Mouse (Mus musculus) heart, embryonic 15.5 days (tissue): ENCODE data around the gene Abi3. TPM values are rescaled to one million over a fixed set of nuclear protein-coding genes. Genes with fewer than 3 reads are reported as not detected.

Source experiments
- ATAC-seq: fragments of 200-750 bp; cut with Nextera tagmentation; replicated peaks from 2 replicates; pipeline ENCODE4 v1.8.0; 2017; ENCODE audit warnings: low read depth, moderate TSS enrichment; ENCODE audit not compliant: insufficient number of reproducible peaks, insufficient read depth, low FRiP score
- H3K27ac ChIP-seq: fragments of 300-500 bp; sonication (generic); 2 replicates; pipeline ENCODE4 v1.5.1; 2015; ENCODE audit warnings: mild to moderate bottlenecking, inconsistent platforms
- H3K27me3 ChIP-seq: fragments of 300-500 bp; sonication (generic); 2 replicates; pipeline ENCODE4 v1.6.1; 2015; ENCODE audit warnings: inconsistent platforms
- H3K36me3 ChIP-seq: fragments of 300-500 bp; sonication (generic); 2 replicates; pipeline ENCODE4 v1.6.1; 2015; ENCODE audit warnings: mild to moderate bottlenecking, inconsistent platforms
- H3K4me1 ChIP-seq: fragments of 300-500 bp; sonication (generic); replicated peaks from 2 replicates; pipeline ENCODE4 v1.6.1; 2015; ENCODE audit warnings: inconsistent platforms
- H3K4me2 ChIP-seq: fragments of 300-500 bp; sonication (generic); 2 replicates; pipeline ENCODE4 v1.6.1; 2015; ENCODE audit warnings: inconsistent platforms, mild to moderate bottlenecking, moderate library complexity
- H3K4me3 ChIP-seq: fragments of 300-500 bp; sonication (generic); 2 replicates; pipeline ENCODE4 v1.5.1; 2015; ENCODE audit warnings: mild to moderate bottlenecking, inconsistent platforms
- H3K9ac ChIP-seq: fragments of 300-500 bp; sonication (generic); 2 replicates; pipeline ENCODE4 v1.6.1; 2015; ENCODE audit warnings: mild to moderate bottlenecking, inconsistent platforms
- H3K9me3 ChIP-seq: fragments of 300-500 bp; sonication (generic); replicated peaks from 2 replicates; pipeline ENCODE4 v1.6.1; 2016; ENCODE audit warnings: inconsistent platforms
- WGBS: fragments of 180-500 bp; shearing (Covaris S2); methylation state at CpG from one replicate; pipeline ENCODE4 v1.1.7; 2015; ENCODE audit warnings: mixed read lengths; 5-methylcytosine and 5-hydroxymethylcytosine counted together
- polyA plus RNA-seq: library from polyadenylated mRNA; unstranded; fragments of >200 nt; fragmentation: Nextera tagmentation; extraction: Ambion mirVana; gene quantifications from 2 replicates; pipeline ENCODE4 v1.2.1, GENCODE M21; 2015

Gene Abi3
- polyA plus RNA-seq, 1 experiment from 2014 or later: 13.0 TPM

DNA sequence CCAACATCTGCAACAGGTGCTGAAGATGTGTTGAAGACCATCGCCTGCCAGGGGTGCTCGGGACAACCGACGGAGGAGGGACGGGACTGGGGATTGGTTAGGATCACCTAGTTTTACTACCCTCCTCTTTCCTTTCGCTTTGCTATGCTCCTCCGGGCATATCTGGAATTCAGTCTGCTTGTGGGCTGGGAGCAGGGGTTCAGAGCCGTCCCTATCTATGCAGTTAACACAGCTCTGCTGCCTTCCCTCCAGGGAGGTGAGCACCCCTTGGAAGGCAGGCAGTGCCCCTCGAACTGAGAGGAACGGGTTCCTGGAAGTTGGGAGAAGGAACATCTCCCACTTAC lies 11.0 kb downstream of the Abi3 start:
- peak overlapping the region; percentile 39 for H3K4me3 ChIP-seq
- H3K36me3 ChIP-seq: no peaks in the 10 kb centered on the region
- no peaks in the 10 kb centered on the region for H3K9me3 ChIP-seq
- peaks cover 70% of the 10 kb centered on the region for H3K4me1 ChIP-seq
- H3K27ac ChIP-seq: no peak overlapping the region
- WGBS: 17% methylated on average over 10 of the region's 10 CpGs
- ATAC-seq: no peak
- H3K9ac ChIP-seq: no peak overlapping the region
- H3K4me2 ChIP-seq: peak overlapping the region; percentile 57
- H3K27me3 ChIP-seq: peaks cover 68% of the 10 kb centered on the region

- Histone ChIP-seq H3K36me3 (no peaks in the 10 kb centered on the region), H3K9ac (peak overlapping the region; percentile 15; the same call in 1 of the 2 replicates), H3K4me3 (peak overlapping the region; percentile 39), H3K27ac (no peak overlapping the region), H3K9me3 (no peaks in the 10 kb centered on the region), H3K4me1 (peaks cover 64% of the 10 kb centered on the region), H3K4me2 (peak overlapping the region; percentile 57), H3K27me3 (peaks cover 68% of the 10 kb centered on the region)
- ATAC-seq: no peak
- WGBS: 12% methylated on average over 80 of the region's 80 CpGs
These were observed 11.6 kb downstream of the Abi3 start for GRCm38 (mm10) chr11:95830411-95831275.

DNA sequence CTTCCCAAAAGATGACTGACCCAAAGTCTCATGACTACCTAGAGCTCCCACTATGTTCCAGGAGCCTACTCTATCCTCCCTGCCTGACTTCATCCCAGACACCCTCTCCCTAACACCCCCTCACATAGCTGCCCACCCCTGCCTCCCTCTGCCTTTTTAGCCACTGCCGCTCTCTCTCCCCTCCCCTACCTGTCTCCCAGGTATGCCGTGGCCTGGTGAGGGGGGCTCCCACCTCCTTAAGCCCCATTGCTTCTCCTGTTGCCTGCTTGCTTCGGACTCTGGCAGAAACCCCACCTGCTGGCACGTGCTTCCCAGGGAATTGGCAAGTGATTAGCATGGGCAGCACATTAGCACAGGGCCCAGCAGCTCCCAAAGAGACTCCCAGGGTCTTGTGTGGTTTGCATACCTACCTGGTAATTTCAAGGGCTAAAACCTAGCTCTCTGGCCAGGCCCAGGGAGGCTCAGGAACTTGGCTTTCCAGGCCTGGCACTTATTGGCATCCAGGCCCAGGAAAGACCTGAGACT lies 12.7 kb downstream of the Abi3 start:
- Histone ChIP-seq H3K27ac (no peak overlapping the region), H3K9ac (no peak overlapping the region), H3K27me3 (peaks cover 67% of the 10 kb centered on the region), H3K36me3 (no peaks in the 10 kb centered on the region), H3K4me2 (no peak overlapping the region; the same call in 1 of the 2 replicates), H3K4me3 (peak overlapping the region; percentile 39; the same call in 1 of the 2 replicates), H3K9me3 (no peaks in the 10 kb centered on the region), H3K4me1 (peaks cover 64% of the 10 kb centered on the region)
- ATAC-seq: no peak
- WGBS: 57% methylated on average over 4 of the region's 4 CpGs

DNA sequence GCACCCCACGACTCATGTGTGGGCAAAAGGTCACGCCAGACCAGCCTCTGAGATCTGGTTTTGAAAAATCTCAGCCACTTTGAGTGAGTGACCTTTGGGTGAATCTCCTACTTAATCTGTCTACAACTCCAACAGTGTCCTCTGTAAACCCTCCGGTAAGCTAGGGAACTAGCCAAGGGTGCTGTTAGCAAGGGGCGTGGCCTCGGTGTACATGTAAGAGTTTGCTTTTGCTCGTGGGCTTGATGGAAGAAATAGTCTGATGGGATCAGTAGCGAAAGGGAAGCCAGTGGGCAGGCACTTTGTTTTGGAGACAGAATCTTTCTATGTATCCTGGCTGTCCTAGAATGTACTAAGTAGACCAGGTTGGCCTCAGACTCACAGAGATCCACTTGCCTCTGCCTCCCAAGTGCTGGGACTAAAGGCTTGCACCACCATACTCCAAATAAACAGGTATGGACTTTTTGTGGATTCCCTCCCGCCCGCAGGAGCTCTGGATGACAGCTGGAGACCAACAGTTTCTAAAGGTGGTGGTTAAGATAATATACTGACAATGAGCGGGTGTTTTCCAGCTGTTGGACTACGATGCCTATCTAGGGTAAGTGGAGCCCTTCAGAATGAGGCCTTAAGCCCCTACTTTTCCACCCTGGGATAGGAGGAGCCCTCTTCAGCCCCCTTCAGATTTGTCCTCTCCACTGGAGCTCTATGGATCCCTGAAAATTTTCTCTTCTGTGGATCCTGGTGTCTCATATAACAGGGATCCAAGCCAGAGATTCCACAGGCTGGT lies 13.9 kb downstream of the Abi3 start:
- Histone ChIP-seq H3K36me3 (no peaks in the 10 kb centered on the region), H3K9ac (no peak overlapping the region), H3K4me3 (no peak overlapping the region), H3K27me3 (peaks cover 57% of the 10 kb centered on the region), H3K27ac (no peak overlapping the region), H3K4me1 (peaks cover 56% of the 10 kb centered on the region), H3K4me2 (no peak overlapping the region), H3K9me3 (no peaks in the 10 kb centered on the region)
- no peak for ATAC-seq
- WGBS: 70% methylated on average over 11 of the region's 11 CpGs

- no peaks in the 10 kb centered on the region for H3K36me3 ChIP-seq
- no peak overlapping the region for H3K4me2 ChIP-seq
- ATAC-seq: no peak
- peaks cover 52% of the 10 kb centered on the region for H3K27me3 ChIP-seq
- no peaks in the 10 kb centered on the region for H3K9me3 ChIP-seq
- peak overlapping the region; percentile 25 for H3K27ac ChIP-seq
- WGBS: 9% methylated on average over 3 of the region's 3 CpGs
- H3K9ac ChIP-seq: no peak overlapping the region
- peaks cover 51% of the 10 kb centered on the region for H3K4me1 ChIP-seq
- H3K4me3 ChIP-seq: no peak overlapping the region
These were observed 14.7 kb downstream of the Abi3 start for GRCm38 (mm10) chr11:95827464-95828085.

DNA sequence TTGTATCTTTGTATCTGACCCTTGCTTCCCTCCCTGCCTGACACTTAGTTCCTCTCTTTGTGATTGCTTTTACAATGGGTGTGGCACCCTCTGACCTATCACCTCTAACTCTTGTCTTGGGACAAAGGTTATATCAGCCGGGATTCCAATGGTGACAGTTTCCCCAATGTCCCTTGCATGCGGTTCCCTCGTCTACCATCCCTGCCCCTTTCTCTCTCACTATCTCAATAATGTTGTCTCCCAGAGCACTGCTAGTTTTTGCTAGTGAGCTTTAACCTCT lies 15.2 kb downstream of the Abi3 start:
- WGBS: 16% methylated on average over 3 of the region's 3 CpGs
- no peak for ATAC-seq
- peaks cover 47% of the 10 kb centered on the region for H3K27me3 ChIP-seq
- H3K36me3 ChIP-seq: no peaks in the 10 kb centered on the region
- H3K9ac ChIP-seq: no peak overlapping the region
- H3K4me1 ChIP-seq: peaks cover 47% of the 10 kb centered on the region
- H3K4me3 ChIP-seq: no peak overlapping the region
- no peak overlapping the region for H3K4me2 ChIP-seq
- H3K27ac ChIP-seq: peak overlapping the region; percentile 25
- no peaks in the 10 kb centered on the region for H3K9me3 ChIP-seq

DNA sequence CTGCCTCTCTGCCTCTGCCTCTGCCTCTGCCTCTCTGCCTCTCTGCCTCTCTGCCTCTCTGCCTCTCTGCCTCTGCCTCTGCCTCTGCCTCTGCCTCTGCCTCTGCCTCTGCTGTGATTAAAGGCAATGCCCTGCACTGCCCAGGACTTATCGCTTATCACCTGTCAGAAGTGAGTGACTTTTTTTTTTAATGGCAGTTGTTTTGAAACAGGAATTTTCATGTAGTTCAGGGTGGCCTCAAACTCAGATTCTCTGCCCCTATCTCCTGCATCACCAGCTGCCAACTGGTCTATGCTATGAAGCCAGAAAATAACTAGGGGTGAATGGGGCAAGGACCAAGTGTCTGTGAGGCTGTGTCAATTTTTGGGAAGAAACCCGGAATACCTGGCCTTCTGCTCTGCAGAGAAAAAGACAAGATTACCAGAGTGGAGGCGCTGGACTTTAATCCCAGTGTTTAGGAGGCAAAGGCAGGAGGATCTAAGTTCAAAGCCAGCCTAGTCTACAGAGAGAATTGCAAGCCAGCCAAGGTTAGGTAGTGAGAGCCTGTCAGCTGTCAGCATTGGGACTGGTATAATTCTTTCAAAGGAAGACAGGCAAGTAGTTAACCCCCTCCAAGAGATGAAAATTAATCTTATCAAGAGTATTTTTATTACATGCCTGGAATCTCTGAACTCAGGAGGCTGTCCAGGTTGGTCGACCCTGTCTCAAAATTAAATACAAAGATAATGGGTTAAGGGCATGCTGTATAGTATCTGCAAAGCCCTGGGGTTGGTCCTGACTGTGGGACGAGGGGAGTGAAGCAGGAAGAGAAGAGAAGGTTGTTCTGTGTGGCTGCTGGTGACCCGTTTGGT lies 15.7 kb downstream of the Abi3 start:
- peaks cover 47% of the 10 kb centered on the region for H3K4me1 ChIP-seq
- no peaks in the 10 kb centered on the region for H3K9me3 ChIP-seq
- H3K9ac ChIP-seq: no peak overlapping the region
- no peaks in the 10 kb centered on the region for H3K36me3 ChIP-seq
- H3K4me3 ChIP-seq: no peak overlapping the region
- 53% methylated on average over 6 of the region's 6 CpGs for WGBS
- peak overlapping the region; percentile 25; the same call in 1 of the 2 replicates for H3K27ac ChIP-seq
- H3K4me2 ChIP-seq: no peak overlapping the region
- peaks cover 43% of the 10 kb centered on the region for H3K27me3 ChIP-seq
- no peak for ATAC-seq

DNA sequence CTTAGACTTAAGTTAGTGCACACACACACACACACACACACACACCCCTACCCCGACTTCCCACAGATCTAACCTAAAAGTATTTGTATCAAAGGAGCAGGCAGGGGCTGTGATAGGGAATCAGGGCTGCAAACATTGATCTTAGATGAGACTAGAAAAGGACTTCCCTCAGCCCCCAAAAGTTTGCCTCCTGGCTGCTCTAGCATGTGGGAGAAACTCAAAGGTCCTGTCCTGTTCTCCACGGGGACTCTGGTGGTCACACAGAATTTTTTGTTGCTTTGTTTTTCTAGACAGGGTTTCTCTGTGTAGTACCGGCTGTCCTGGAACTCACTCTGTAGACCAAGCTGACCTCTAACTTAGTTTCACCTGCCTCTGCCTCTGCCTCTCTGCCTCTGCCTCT lies 16.7 kb downstream of the Abi3 start:
- Histone ChIP-seq H3K27ac (0 out of 2 replicates have a peak overlapping the region, but pooled peaks have one; percentile 80), H3K27me3 (peaks cover 33% of the 10 kb centered on the region), H3K4me3 (peak overlapping the region; percentile 67; the same call in 1 of the 2 replicates), H3K4me1 (peaks cover 38% of the 10 kb centered on the region), H3K4me2 (peak overlapping the region; percentile 98), H3K9me3 (no peaks in the 10 kb centered on the region), H3K36me3 (no peaks in the 10 kb centered on the region), H3K9ac (peak overlapping the region; percentile 64; the same call in 1 of the 2 replicates)
- WGBS: 53% methylated on average over 3 of the region's 3 CpGs
- no peak for ATAC-seq

DNA sequence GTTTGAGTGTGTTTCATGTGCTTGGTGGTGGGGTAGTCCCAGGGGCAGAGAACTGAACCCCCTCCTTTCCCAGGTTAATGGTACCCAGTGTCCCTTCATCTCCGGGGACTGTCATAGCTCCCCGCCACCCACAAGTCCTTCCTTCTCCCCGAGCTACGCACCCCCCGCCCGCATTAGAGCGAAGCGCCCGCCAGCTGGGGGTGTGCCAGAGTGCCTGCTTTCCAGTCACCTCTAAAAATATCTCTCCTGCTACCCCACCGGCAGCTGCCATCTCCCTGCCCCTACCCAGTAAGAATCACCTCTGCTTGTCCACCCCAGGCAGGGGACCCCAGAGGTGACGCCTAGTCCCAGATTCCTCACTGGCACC lies 17.4 kb downstream of the Abi3 start:
- H3K9ac ChIP-seq: peak overlapping the region; percentile 64
- peaks cover 26% of the 10 kb centered on the region for H3K27me3 ChIP-seq
- H3K4me2 ChIP-seq: peak overlapping the region; percentile 98
- peak; percentile 66 for ATAC-seq
- H3K9me3 ChIP-seq: no peaks in the 10 kb centered on the region
- no peaks in the 10 kb centered on the region for H3K36me3 ChIP-seq
- 3% methylated on average over 5 of the region's 11 CpGs for WGBS
- peak overlapping the region; percentile 80 for H3K27ac ChIP-seq
- H3K4me3 ChIP-seq: peak overlapping the region; percentile 67
- H3K4me1 ChIP-seq: peaks cover 31% of the 10 kb centered on the region

DNA sequence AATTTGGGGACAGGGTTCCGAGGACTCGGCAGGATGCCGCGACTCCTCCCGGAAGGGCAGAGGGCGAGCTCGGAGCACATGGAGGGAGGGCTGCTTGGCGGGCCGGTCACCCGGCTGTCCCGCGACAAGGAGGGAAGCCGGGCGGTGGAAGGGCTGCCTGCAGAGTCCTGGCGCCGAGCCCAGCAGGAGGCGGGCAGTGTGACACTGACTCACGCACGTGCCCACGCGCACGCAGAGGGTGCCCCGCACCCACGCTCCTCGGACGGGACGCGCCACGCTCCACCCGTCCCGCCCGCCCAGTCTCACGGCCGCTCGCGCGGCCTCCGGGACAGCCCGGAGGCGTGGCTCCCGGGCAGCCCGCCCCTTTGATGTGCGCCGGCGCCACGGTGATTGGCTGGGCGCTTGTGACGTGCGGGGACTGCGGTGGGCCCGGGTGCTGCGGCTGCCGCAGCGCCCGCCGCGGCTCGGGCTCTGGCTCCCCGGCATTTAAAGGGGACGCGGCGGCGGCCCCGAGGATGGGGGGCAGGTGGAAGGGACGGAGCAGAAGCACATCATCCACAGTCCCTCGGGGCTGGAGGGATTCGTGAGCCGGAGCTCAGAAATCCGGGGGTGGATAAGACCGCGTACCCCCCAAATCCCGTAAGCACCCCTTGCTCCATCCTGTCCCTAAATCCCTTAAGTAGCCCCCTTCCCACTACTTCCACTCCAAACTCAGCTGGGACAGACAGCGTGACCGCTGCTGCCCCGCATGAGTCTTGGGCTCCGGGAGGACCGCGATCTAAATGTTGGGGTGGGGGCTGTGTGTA lies 18.0 kb downstream of the Abi3 start, which contains the start of gene Phospho1:
Gene Phospho1, plus strand, starts transcription at position 429 of the 806 bp plus-strand sequence.
- peaks cover 28% of the 10 kb centered on the region for H3K4me1 ChIP-seq
- peaks cover 20% of the 10 kb centered on the region for H3K27me3 ChIP-seq
- H3K36me3 ChIP-seq: no peaks in the 10 kb centered on the region
- no peaks in the 10 kb centered on the region for H3K9me3 ChIP-seq
- H3K27ac ChIP-seq: peak within 1 kb of the TSS; percentile 80
- peak within 1 kb of the TSS; percentile 67 for H3K4me3 ChIP-seq
- peak within 1 kb of the TSS; percentile 64 for H3K9ac ChIP-seq
- WGBS: under 1% methylated on average over 76 of the region's 78 CpGs
- peak; percentile 97 for ATAC-seq
- H3K4me2 ChIP-seq: peak within 1 kb of the TSS; percentile 98
